Mouse (Mus musculus): ENCODE data around the gene Tedc2. TPM values are rescaled to one million over a fixed set of nuclear protein-coding genes. Genes with fewer than 3 reads are reported as not detected.
A peak's percentile ranks its signal among the peaks of the same experiment; 100 is the strongest.

The Tedc2 gene
- total and polyA plus RNA-seq, 3 experiments = 11.8 to 14.5 (median 14.1) TPM

DNA sequence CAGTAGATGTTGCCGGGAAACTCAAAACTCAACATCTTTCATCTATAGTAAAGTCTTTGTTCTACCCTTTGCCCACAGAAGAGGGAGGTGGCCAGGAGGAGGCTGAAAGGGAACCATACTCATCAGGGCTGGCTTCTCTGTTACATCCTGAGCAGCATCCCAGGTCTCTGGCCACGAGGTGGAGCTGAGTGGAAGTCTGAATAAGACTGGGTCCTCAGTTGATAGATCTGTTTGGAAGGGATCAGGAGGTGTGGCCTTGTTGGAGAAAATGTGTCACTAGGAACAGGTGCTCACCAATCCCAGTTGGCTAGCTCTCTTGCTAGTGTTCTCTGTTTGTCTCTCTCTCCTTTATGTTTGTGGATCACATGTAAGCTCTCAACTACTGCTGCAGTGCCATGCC lies 25.3 kb downstream of the Tedc2 start:
- no peak for DNase-seq (ENCODE audit: extremely low read depth)
- Histone ChIP-seq H3K4me1 (ENCODE audit: control insufficient read depth in 1 of 2, insufficient read depth in 2 of 2) (peaks cover 10 to 43% of the 10 kb centered on the region in 2 experiments), H3K9ac (ENCODE audit: insufficient read depth, low read depth) (no peak overlapping the region), H3K9me3 (replicated peaks; ENCODE audit: low read length) (no peaks in the 10 kb centered on the region), H3K27me3 (replicated peaks) (no peaks in the 10 kb centered on the region), H3K36me3 (replicated peaks in 1 of 2; ENCODE audit: control insufficient read depth in 1 of 2, insufficient read depth in 1 of 2, low read length in 1 of 2) (peaks cover 0 to 28% of the 10 kb centered on the region in 2 experiments), H3K27ac (ENCODE audit: insufficient read depth, low read depth) (no peak overlapping the region), H3K79me2 (replicated peaks; ENCODE audit: control insufficient read depth, extremely low read depth, insufficient read depth, poor library complexity, severe bottlenecking) (no peaks in the 10 kb centered on the region), H3K4me2 (ENCODE audit: insufficient read depth, low read depth, poor library complexity, severe bottlenecking) (no peak overlapping the region), H3K4me3 (replicated peaks in 1 of 3; ENCODE audit: low read depth in 2 of 3, low read length in 2 of 3, poor library complexity in 1 of 3) (no peak overlapping the region)
- in situ Hi-C loops (cut with MboI; ENCODE audit: low pct_ligation_motif_present, low pct_unique_long_range_greater_than_20kb, low sequenced_read_pairs) (no loop called here), dilution Hi-C loops (cut with MboI; ENCODE audit: extremely low pct_ligation_motif_present, extremely low pct_unique_long_range_greater_than_20kb, low sequenced_read_pairs) (no loop called here)
- TF ChIP-seq RAD21 (IDR thresholded peaks at IDR 0.05; ENCODE audit: low read depth, low read length) (no peak), CTCF (conservative IDR thresholded peaks at IDR 0.05 in 1 of 2, IDR thresholded peaks at IDR 0.05 in 1 of 2; ENCODE audit: low read depth in 2 of 2, low read length in 2 of 2) (0 out of 4 replicates have a peak, but pooled peaks of 1 of the 2 experiments have one; percentile 2), HCFC1 (IDR thresholded peaks at IDR 0.05; ENCODE audit: low read depth, low read length) (no peak), TBP (conservative IDR thresholded peaks at IDR 0.05; ENCODE audit: low read depth, low read length) (no peak)

DNA sequence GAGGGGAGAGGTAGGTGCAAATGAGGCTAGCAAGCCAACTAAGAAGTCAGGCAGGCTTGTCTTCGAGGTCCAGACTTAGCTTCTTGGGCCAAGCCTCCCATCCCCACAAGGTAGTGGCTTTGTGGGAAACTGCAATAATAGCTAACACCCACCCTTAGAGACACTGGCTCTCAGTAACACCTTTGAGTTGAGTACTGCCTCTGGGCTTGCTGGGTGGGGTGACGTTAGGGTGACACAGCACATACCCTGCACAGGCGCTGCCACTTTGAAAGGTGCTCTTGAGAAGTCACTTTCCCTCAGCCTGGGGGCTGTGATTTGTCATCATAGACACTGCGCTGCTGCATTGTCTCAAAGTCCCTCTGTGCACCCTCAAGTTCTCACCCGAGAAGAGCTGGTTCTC lies 26.9 kb downstream of the Tedc2 start:
- H3K36me3 ChIP-seq (replicated peaks in 1 of 2; ENCODE audit: control insufficient read depth in 1 of 2, insufficient read depth in 1 of 2, low read length in 1 of 2) = peaks cover 0 to 30% of the 10 kb centered on the region in 2 experiments
- no peak overlapping the region for H3K27ac ChIP-seq (ENCODE audit: insufficient read depth, low read depth)
- H3K9ac ChIP-seq (ENCODE audit: insufficient read depth, low read depth) = no peak overlapping the region
- H3K27me3 ChIP-seq (replicated peaks) = no peaks in the 10 kb centered on the region
- no peak for DNase-seq (ENCODE audit: extremely low read depth)
- in situ Hi-C loops (cut with MboI; ENCODE audit: low pct_ligation_motif_present, low pct_unique_long_range_greater_than_20kb, low sequenced_read_pairs) = no loop called here
- H3K79me2 ChIP-seq (replicated peaks; ENCODE audit: control insufficient read depth, extremely low read depth, insufficient read depth, poor library complexity, severe bottlenecking) = no peaks in the 10 kb centered on the region
- H3K4me3 ChIP-seq (replicated peaks in 1 of 3; ENCODE audit: low read depth in 2 of 3, low read length in 2 of 3, poor library complexity in 1 of 3) = no peak overlapping the region
- dilution Hi-C loops (cut with MboI; ENCODE audit: extremely low pct_ligation_motif_present, extremely low pct_unique_long_range_greater_than_20kb, low sequenced_read_pairs) = no loop called here
- no peaks in the 10 kb centered on the region for H3K9me3 ChIP-seq (replicated peaks; ENCODE audit: low read length)
- peaks cover 10 to 37% of the 10 kb centered on the region in 2 experiments for H3K4me1 ChIP-seq (ENCODE audit: control insufficient read depth in 1 of 2, insufficient read depth in 2 of 2)
- no peak overlapping the region for H3K4me2 ChIP-seq (ENCODE audit: insufficient read depth, low read depth, poor library complexity, severe bottlenecking)
- TF ChIP-seq ZMIZ1 (IDR thresholded peaks at IDR 0.05; ENCODE audit: low read depth, low read length) = no peak
- no peak for TF ChIP-seq TCF12 (IDR thresholded peaks at IDR 0.05; ENCODE audit: low read depth, low read length)
- no peak for TF ChIP-seq POLR2A (IDR thresholded peaks at IDR 0.05; ENCODE audit: low read depth, low read length)
- no peak for TF ChIP-seq EP300 (IDR thresholded peaks at IDR 0.05; ENCODE audit: low read length)
- TF ChIP-seq CTCF (conservative IDR thresholded peaks at IDR 0.05 in 1 of 2, IDR thresholded peaks at IDR 0.05 in 1 of 2; ENCODE audit: low read depth in 2 of 2, low read length in 2 of 2) = no peak
- no peak for TF ChIP-seq JUN (IDR thresholded peaks at IDR 0.05; ENCODE audit: insufficient read depth, low read depth, low read length)
- TF ChIP-seq MYC (IDR thresholded peaks at IDR 0.05; ENCODE audit: low read depth, low read length) = no peak
- no peak for TF ChIP-seq CHD2 (IDR thresholded peaks at IDR 0.05; ENCODE audit: low read length)
- no peak for TF ChIP-seq JUND (conservative IDR thresholded peaks at IDR 0.05; ENCODE audit: low read depth, low read length)
- no peak for TF ChIP-seq NELFE (IDR thresholded peaks at IDR 0.05; ENCODE audit: low read depth, low read length)
- TF ChIP-seq MXI1 (IDR thresholded peaks at IDR 0.05; ENCODE audit: low read depth, low read length) = no peak
- TF ChIP-seq GABPA (IDR thresholded peaks at IDR 0.05; ENCODE audit: insufficient replicate concordance, low read depth, low read length) = no peak
- no peak for TF ChIP-seq NRF1 (IDR thresholded peaks at IDR 0.05; ENCODE audit: low read depth, low read length)

Data from CH12.LX (cell line).